Mouse (Mus musculus): ENCODE measurements around the gene Slc44a2. TPM values are rescaled to one million over a fixed set of nuclear protein-coding genes. Genes with fewer than 3 reads are reported as not detected.

The Slc44a2 gene
- total RNA-seq, 2 experiments from 2014 or later: 99.2 to 113 TPM

DNA sequence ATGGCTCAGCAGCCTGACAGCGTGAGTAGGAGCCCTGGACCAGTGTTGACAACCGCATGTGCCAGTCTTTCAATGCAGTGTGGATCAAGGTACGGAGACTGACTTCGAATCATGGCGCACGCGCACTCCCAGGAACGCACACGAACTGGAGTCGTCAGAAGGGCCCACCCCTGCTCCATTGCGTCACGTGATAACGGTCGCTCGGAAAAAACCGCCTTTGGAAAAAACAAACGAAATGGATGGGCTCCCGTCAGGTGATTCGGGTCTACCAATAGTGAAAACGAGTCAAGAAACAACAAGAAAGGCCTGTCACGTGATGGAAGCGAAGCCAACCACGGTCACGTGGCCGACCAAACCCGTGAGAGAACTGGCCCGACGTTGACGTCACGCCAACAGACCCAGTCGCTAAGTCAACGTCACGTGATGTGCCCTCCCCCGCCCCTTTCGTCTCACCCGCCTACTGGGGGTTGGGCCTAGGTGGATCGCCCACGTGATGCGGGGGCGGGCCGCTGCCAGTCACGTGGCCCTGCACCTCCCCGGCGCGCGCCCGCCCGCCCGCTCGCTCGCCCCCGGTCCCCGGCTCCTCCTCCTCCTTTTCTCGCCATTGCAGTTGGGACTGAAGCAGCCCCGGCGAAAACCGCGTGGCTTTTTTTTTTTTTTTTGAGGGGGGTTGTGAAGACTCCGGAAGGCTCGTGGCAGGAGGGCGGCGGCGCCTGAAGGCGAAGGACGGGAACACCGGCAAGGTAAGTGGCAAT lies 47.0 kb downstream of the Slc44a2 start, which contains the start of gene Ilf3:
Ilf3 (plus strand) TSS at position 515 of the 755 bp plus-strand sequence.
- intact Hi-C loops (cut with DNase I): loop anchor here (5.0 kb wide), 1 partner anchor 250 kb away; the partner anchor contains the start of gene Smarca4
- DNase-seq (ENCODE audit: low spot score): peak; percentile 100

DNA sequence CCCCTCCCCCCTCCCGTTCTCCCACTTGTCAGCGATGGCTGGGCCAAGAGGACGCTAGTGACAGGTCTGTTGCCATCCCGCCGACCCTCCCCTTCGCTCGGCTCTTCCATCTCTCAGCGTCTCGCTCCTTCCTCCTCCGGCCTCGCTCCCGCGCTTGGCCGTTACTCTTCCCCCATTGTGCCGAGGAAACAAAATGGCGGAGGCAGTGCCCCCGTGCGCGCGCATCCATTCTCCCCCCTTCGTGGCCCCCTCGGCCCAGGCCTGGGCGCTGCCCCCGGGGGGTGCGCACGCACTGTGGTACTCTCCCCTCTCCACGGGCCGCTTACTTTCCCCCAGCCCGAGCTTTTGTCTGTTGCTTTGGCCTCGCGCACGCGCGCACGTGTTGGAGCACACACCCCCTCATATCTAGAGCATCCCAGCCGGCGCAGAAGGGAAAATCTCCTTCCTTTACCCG lies 47.7 kb downstream of the Slc44a2 start:
- peak; percentile 34 for DNase-seq (ENCODE audit: low spot score)
- intact Hi-C loops (cut with DNase I): loop anchor here (5.0 kb wide), 1 partner anchor 249 kb away; the partner anchor contains the start of gene Smarca4

DNA sequence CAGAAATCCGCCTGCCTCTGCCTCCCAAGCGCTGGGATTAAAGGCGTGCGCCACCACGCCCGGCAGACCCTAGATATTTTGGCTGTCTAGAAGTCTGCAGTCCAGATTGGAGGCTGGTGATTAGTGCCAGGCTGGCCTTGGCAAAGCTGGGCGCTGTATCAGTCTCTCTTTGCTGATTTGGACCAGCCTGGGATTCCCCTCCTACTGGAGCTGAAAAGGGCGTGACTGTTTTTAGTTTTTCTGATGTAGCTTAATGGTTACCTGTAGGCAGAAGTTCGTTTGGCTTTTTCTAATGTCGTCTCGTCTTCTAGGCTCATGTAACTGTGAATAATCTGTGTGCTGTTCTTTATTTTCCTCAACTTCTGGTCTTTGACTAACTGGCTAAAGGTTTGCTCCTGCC lies 48.6 kb downstream of the Slc44a2 start:
- no peak for DNase-seq (ENCODE audit: low spot score)
- intact Hi-C loops (cut with DNase I): loop anchor here (5.0 kb wide), 1 partner anchor 248 kb away; the partner anchor contains the start of gene Smarca4

DNA sequence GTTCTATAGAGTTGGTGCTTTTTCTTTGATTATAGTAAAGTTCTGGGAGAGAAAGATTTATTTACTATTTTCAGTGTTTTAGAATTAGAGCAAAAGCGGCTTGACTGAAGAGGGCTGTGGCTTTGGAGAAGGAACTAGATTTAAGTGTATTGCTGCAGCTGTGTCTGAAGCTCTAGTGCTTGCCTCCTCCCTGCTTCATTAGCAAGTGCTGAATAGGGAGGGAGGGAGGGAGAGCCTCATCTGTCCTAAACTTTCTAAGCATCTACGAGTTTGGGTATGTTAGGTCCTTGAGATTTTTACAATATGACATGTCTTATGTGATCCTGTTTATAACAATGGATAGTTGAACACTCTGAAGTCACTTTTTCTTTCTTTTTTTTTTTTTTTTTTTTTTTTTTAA lies 50.4 kb downstream of the Slc44a2 start:
- DNase-seq (ENCODE audit: low spot score): no peak
- intact Hi-C loops (cut with DNase I): no loop called here

DNA sequence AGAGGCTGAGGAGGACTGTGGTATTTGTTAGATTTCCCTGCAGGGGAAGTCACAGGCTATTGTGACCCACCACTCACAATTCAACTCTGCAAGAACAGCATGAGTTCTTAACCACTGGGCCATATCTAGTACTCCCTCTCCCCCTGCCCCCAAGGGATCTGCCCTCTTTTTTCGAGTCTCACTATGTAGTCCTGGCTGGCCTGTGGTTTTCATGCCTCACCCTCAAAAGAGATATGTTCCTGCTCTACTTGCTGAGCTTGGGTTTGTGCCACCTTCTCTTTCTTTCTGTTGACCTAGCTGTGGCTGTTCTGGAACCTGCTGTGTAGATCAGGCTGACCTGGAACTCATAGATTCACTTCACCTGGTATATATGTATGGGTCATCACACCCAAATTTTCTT lies 52.0 kb downstream of the Slc44a2 start:
- intact Hi-C loops (cut with DNase I): no loop called here
- no peak for DNase-seq (ENCODE audit: low spot score)

DNA sequence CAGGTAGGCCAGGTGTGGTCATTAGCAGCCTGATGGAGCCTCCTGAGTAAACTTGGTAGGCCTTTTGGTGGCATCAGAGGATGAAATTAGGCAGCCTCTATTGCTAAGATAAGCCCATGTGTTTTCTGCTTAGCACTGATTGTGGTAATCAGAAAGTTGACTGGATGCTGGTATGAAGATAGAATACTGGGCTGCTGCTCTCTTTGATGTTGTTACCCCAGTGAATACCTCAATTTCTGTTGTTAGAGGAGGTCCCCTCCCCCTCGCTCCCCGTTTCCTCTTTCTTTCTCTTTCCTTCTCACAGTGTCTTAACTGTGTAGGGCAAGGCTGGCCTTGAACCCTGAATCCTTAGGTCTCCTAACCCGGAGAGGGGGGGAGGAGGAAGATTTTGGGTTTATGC lies 58.7 kb downstream of the Slc44a2 start:
- DNase-seq (ENCODE audit: low spot score): no peak
- intact Hi-C loops (cut with DNase I): no loop called here

- intact Hi-C loops (cut with DNase I): no loop called here
- no peak for DNase-seq (ENCODE audit: low spot score)
These were observed 60.4 kb downstream of the Slc44a2 start for GRCm38 (mm10) chr9:21380868-21381267.

DNA sequence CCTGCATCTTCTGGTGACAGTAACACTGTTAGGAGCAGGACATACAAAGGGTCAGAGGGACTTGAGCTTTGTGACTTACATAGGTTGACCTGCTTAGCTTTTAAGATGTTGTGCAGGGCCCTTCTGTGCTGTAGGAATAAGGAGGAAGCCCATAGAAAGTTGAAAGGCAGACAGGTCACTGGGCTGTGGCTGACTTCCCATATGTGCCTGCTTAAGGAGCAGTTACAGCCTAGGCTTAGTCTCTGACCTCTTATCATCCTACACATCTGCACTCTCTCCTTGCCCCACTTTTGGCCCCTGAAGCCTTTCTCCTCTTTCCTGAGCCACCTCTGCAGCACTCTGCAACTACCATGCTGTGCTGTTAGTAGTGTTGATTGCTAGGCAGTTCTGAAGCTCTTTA lies 63.5 kb downstream of the Slc44a2 start:
- intact Hi-C loops (cut with DNase I): no loop called here
- no peak for DNase-seq (ENCODE audit: low spot score)

- peak; percentile 31 for DNase-seq (ENCODE audit: low spot score)
- intact Hi-C loops (cut with DNase I): no loop called here
These were observed 72.2 kb downstream of the Slc44a2 start for GRCm38 (mm10) chr9:21392646-21393175.

GRCm38 (mm10) chr9:21395692-21396091 lies 75.2 kb downstream of the Slc44a2 start:
- DNase-seq (ENCODE audit: low spot score): no peak
- intact Hi-C loops (cut with DNase I): no loop called here

DNA sequence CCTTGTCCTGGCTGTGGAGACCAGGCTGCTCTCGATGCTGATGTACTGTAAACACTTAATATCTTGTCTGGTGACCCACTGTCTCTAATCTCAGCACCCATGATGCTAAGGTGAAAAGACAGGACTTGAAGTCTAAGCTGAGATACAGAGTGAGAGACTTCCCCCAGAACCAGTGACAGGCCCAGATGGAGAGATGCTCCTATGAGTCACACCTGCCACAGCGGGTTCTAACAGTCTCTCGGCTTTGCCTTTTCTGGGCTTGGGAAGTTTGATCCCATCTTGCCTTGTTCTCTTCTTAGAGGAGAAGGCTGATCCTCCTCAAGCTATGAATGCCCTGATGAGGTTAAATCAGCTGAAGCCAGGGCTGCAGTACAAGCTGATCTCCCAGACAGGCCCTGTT lies 76.7 kb downstream of the Slc44a2 start:
- DNase-seq (ENCODE audit: low spot score): no peak
- intact Hi-C loops (cut with DNase I): no loop called here

GRCm38 (mm10) chr9:21401042-21401441 lies 80.5 kb downstream of the Slc44a2 start:
- DNase-seq (ENCODE audit: low spot score): no peak
- intact Hi-C loops (cut with DNase I): no loop called here

DNA sequence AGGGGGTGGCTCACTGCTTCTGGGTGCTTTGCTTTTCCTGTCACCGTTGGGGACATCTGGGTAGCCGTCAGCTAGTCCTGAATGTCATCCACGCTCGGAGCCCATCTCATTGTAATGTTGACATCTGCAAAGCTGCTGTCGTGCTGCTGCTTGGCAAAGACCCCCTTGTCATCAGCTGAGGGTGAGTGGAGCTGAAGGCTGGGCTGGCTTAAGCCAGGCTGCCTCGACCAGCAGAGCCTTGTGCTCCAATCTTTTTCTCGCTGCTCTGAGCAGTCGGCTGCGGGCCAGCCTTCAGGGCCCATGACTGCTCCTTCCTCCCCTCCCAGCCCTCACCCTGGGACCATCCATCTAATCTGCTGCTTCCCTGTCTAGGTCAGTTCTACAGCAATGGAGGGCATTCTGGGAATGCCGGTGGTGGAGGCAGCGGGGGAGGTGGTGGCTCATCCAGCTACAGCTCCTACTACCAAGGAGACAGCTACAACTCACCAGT lies 82.3 kb downstream of the Slc44a2 start:
- DNase-seq (ENCODE audit: low spot score): no peak

GRCm38 (mm10) chr9:21403745-21404144 lies 83.2 kb downstream of the Slc44a2 start:
- intact Hi-C loops (cut with DNase I): no loop called here
- no peak for DNase-seq (ENCODE audit: low spot score)

More for the DNA sequence above, 82.3 kb downstream of the Slc44a2 start:
- intact Hi-C loops (cut with DNase I): no loop called here

Other genes with a start within 250 kb of the Slc44a2 start
- under 1 TPM in 1 of 2 experiments, not detected in 1; 0.13 TPM for gene Gm49373, start 247.6 kb upstream of the Slc44a2 start, total RNA-seq (2021)
- 10 to 100 TPM; 33.6 to 36.5 TPM for gene Fdx1l, start 247.1 kb upstream of the Slc44a2 start, total RNA-seq (2021)
- gene Gm38431, start 228.7 kb upstream of the Slc44a2 start, total RNA-seq (2021): 1 to 10 TPM in 1 of 2 experiments, under 1 TPM in 1; 0.86 to 1.5 TPM
- 10 to 100 TPM; 25.8 to 27.9 TPM for gene Raver1, start 228.7 kb upstream of the Slc44a2 start, total RNA-seq (2021)
- gene Tyk2, start 189.5 kb upstream of the Slc44a2 start, total RNA-seq (2021): 1 to 10 TPM; 8.5 to 8.6 TPM
- gene Cdc37, start 170.7 kb upstream of the Slc44a2 start, total RNA-seq (2021): 100 to 1,000 TPM; 158 to 160 TPM
- 10 to 100 TPM; 47.1 to 51.6 TPM for gene Pde4a, start 155.0 kb upstream of the Slc44a2 start, total RNA-seq (2021)
- gene Keap1, start 81.3 kb upstream of the Slc44a2 start, total RNA-seq (2021): 10 to 100 TPM; 35.9 to 42.2 TPM
- under 1 TPM; 0.70 to 0.78 TPM for gene S1pr5, start 72.3 kb upstream of the Slc44a2 start, total RNA-seq (2021)
- gene Atg4d, start 55.4 kb upstream of the Slc44a2 start, total RNA-seq (2021): 10 to 100 TPM; 94.7 to 96.1 TPM
- gene Kri1, start 32.7 kb upstream of the Slc44a2 start, total RNA-seq (2021): 10 to 100 TPM; 15.9 to 17.4 TPM
- 10 to 100 TPM; 15.1 to 16.8 TPM for gene Cdkn2d, start 29.3 kb upstream of the Slc44a2 start, total RNA-seq (2021)
- gene Ap1m2, start 8.4 kb upstream of the Slc44a2 start, total RNA-seq (2021): not detected
- gene Ilf3, start 47.2 kb downstream of the Slc44a2 start, total RNA-seq (2021): 10 to 100 TPM; 25.9 to 29.6 TPM
- gene Qtrt1, start 91.1 kb downstream of the Slc44a2 start, total RNA-seq (2021): 10 to 100 TPM in 1 of 2 experiments, 1 to 10 TPM in 1; 7.1 to 10.0 TPM
- gene Dnm2, start 104.2 kb downstream of the Slc44a2 start, total RNA-seq (2021): 10 to 100 TPM; 66.2 to 74.4 TPM
- 10 to 100 TPM; 45.3 to 45.4 TPM for gene Tmed1, start 189.6 kb downstream of the Slc44a2 start, total RNA-seq (2021)
- gene AB124611, start 205.5 kb downstream of the Slc44a2 start, total RNA-seq (2021): 1 to 10 TPM; 1.5 TPM
- 10 to 100 TPM; 48.2 to 53.2 TPM for gene Carm1, start 226.2 kb downstream of the Slc44a2 start, total RNA-seq (2021)